Mouse (Mus musculus): ENCODE results near the gene Prrg2. TPM values are rescaled to one million over a fixed set of nuclear protein-coding genes. Genes with fewer than 3 reads are reported as not detected.
"Not testable (repeated sequence)": the region's sequence is repeated elsewhere in the genome, so short reads cannot be mapped to it uniquely, and the experiment has no call there.

Prrg2 gene
- polyA plus RNA-seq (2015; fragmentation: Nextera tagmentation; extraction: Ambion mirVana): 56.8 and 59.0 TPM in 2 replicates

DNA sequence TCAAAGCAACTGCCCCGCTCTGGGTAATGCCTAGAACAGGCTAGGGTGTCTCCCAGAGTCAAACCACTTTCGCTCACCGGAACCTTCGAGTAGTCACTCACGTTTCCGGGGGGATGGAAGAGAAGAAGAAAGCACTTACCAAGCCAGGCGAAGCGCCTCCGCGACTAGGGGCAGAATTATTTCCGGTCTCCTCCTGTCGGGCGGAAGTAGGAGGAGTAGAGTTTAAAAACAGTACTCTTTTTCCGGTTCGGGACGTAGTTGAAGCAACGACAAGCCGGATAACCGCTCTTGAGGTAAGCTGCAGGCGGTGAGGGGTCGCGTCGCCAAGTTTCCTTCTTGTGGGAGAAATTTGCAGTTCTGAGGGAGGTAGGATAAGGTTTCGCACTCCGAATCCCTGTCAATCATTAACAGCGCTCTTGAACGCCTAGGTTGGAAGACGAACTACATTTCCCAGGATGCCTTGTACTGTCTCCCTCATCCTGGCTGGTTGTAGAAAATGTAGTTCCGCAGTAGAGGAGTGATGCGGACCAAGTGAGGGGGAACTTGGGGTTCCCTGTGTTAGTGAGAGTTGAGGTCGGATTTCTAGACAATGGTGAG, at the start of gene Prrg2, which contains the start of gene Nosip:
Gene Prrg2, minus strand, starts transcription at position 439 of the 597 bp plus-strand sequence.
Gene Nosip, plus strand, starts transcription at position 191 of the 597 bp plus-strand sequence.
- Histone ChIP-seq H3K27me3 (replicated peaks; ENCODE audit: control insufficient read depth, insufficient read depth, low read length) (no peaks in the 10 kb centered on the region), H3K4me3 (ENCODE audit: low read depth, low read length) (peak within 1 kb of the TSS; percentile 84), H3K9ac (ENCODE audit: low read depth, low read length) (peak within 1 kb of the TSS; percentile 62), H3K9me3 (ENCODE audit: control insufficient read depth) (no peaks in the 10 kb centered on the region), H3K36me3 (ENCODE audit: control insufficient read depth, insufficient read depth) (peaks cover 7% of the 10 kb centered on the region; the same call in 1 of the 2 replicates), H3K4me2 (replicated peaks; ENCODE audit: low read depth) (peak within 1 kb of the TSS; percentile 72), H3K27ac (ENCODE audit: low read depth, low read length) (peak within 1 kb of the TSS; percentile 94), H3K4me1 (replicated peaks; ENCODE audit: control insufficient read depth, insufficient read depth, low read length) (no peaks in the 10 kb centered on the region)
- TF ChIP-seq CTCF (IDR thresholded peaks at IDR 0.05; ENCODE audit: low read depth): peak; percentile 53
- WGBS: under 1% methylated on average over 31 of the region's 31 CpGs
- ATAC-seq: peak; percentile 86

GRCm38 (mm10) chr7:45111940-45112339, 49.5 kb upstream of the Prrg2 start:
- Histone ChIP-seq H3K9me3 (ENCODE audit: control insufficient read depth) (no peaks in the 10 kb centered on the region), H3K4me1 (replicated peaks; ENCODE audit: control insufficient read depth, insufficient read depth, low read length) (no peaks in the 10 kb centered on the region), H3K27ac (ENCODE audit: low read depth, low read length) (peak overlapping the region; percentile 61), H3K36me3 (ENCODE audit: control insufficient read depth, insufficient read depth) (no peaks in the 10 kb centered on the region), H3K4me3 (ENCODE audit: low read depth, low read length) (no peak overlapping the region), H3K4me2 (replicated peaks; ENCODE audit: low read depth) (no peak overlapping the region), H3K27me3 (replicated peaks; ENCODE audit: control insufficient read depth, insufficient read depth, low read length) (no peaks in the 10 kb centered on the region), H3K9ac (ENCODE audit: low read depth, low read length) (no peak overlapping the region)
- ATAC-seq: no peak
- no peak for TF ChIP-seq CTCF (IDR thresholded peaks at IDR 0.05; ENCODE audit: low read depth)
- 60% methylated on average over 2 of the region's 2 CpGs for WGBS

DNA sequence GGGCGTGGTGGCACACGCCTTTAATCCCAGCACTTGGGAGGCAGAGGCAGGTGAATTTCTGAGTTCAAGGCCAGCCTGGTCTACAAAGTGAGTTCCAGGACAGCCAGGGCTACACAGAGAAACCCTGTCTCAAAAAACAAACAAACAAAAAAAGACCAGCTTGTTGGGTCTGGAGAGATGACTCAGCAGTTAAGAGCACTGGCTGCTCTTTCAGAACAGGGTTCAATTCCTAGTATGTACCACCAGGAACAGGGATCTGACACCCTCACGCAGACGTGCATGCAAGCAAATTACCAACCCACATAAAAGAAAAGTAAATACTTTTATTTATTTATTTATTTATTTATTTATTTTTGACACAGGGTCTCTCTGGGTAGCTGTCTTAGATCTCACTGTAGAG, 47.6 kb upstream of the Prrg2 start:
- H3K27ac ChIP-seq (ENCODE audit: low read depth, low read length); H3K4me3 ChIP-seq (ENCODE audit: low read depth, low read length); H3K36me3 ChIP-seq (ENCODE audit: control insufficient read depth, insufficient read depth); H3K4me1 ChIP-seq (replicated peaks; ENCODE audit: control insufficient read depth, insufficient read depth, low read length); H3K9me3 ChIP-seq (ENCODE audit: control insufficient read depth); ATAC-seq; H3K27me3 ChIP-seq (replicated peaks; ENCODE audit: control insufficient read depth, insufficient read depth, low read length); H3K4me2 ChIP-seq (replicated peaks; ENCODE audit: low read depth); H3K9ac ChIP-seq (ENCODE audit: low read depth, low read length): not testable (repeated sequence)
- WGBS: 85% methylated on average over 4 of the region's 4 CpGs

- Histone ChIP-seq H3K9ac (ENCODE audit: low read depth, low read length) (no peak overlapping the region), H3K4me3 (ENCODE audit: low read depth, low read length) (no peak overlapping the region), H3K4me1 (replicated peaks; ENCODE audit: control insufficient read depth, insufficient read depth, low read length) (no peaks in the 10 kb centered on the region; the same call in 1 of the 2 replicates), H3K4me2 (replicated peaks; ENCODE audit: low read depth) (no peak overlapping the region), H3K36me3 (ENCODE audit: control insufficient read depth, insufficient read depth) (peaks cover 7% of the 10 kb centered on the region; the same call in 1 of the 2 replicates), H3K9me3 (ENCODE audit: control insufficient read depth) (no peaks in the 10 kb centered on the region), H3K27ac (ENCODE audit: low read depth, low read length) (no peak overlapping the region; the same call in 1 of the 2 replicates), H3K27me3 (replicated peaks; ENCODE audit: control insufficient read depth, insufficient read depth, low read length) (no peaks in the 10 kb centered on the region)
- WGBS: 79% methylated on average over 5 of the region's 5 CpGs
- no peak for TF ChIP-seq CTCF (IDR thresholded peaks at IDR 0.05; ENCODE audit: low read depth)
- ATAC-seq: no peak
These were observed 44.7 kb upstream of the Prrg2 start for GRCm38 (mm10) chr7:45107052-45107645.

- peaks cover 14% of the 10 kb centered on the region; the same call in 1 of the 2 replicates for H3K36me3 ChIP-seq (ENCODE audit: control insufficient read depth, insufficient read depth)
- no peak overlapping the region for H3K4me3 ChIP-seq (ENCODE audit: low read depth, low read length)
- H3K4me1 ChIP-seq (replicated peaks; ENCODE audit: control insufficient read depth, insufficient read depth, low read length): no peaks in the 10 kb centered on the region; the same call in none of the 2 replicates
- H3K9ac ChIP-seq (ENCODE audit: low read depth, low read length): no peak overlapping the region
- H3K4me2 ChIP-seq (replicated peaks; ENCODE audit: low read depth): no peak overlapping the region
- no peaks in the 10 kb centered on the region for H3K9me3 ChIP-seq (ENCODE audit: control insufficient read depth)
- no peak for ATAC-seq
- peak overlapping the region; percentile 77; the same call in 1 of the 2 replicates for H3K27ac ChIP-seq (ENCODE audit: low read depth, low read length)
- TF ChIP-seq CTCF (IDR thresholded peaks at IDR 0.05; ENCODE audit: low read depth): no peak
- 63% methylated on average over 6 of the region's 6 CpGs for WGBS
- H3K27me3 ChIP-seq (replicated peaks; ENCODE audit: control insufficient read depth, insufficient read depth, low read length): no peaks in the 10 kb centered on the region
These were observed 44.0 kb upstream of the Prrg2 start for GRCm38 (mm10) chr7:45106441-45106840.

DNA sequence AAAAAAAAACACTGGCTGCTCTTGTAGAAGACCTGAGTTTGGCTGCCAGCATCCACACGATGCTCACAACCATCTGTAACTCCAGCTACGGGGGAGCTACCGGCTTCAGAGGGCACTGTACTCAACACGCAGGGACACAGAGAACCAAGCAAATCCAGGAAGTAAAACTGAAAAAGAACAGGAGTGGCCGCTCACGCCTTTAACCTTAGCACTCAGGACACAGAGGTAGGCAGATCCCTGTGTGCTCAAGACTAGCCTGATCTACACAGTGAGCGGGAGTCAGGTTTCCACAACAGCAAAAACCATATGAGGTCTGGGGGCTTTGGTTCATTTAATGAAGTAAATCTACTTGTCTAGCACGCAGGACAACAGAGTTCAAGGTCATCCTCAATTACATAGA, 43.0 kb upstream of the Prrg2 start:
- no peaks in the 10 kb centered on the region; the same call in none of the 2 replicates for H3K4me1 ChIP-seq (replicated peaks; ENCODE audit: control insufficient read depth, insufficient read depth, low read length)
- no peaks in the 10 kb centered on the region for H3K9me3 ChIP-seq (ENCODE audit: control insufficient read depth)
- no peak overlapping the region for H3K4me3 ChIP-seq (ENCODE audit: low read depth, low read length)
- peak overlapping the region; percentile 77 for H3K27ac ChIP-seq (ENCODE audit: low read depth, low read length)
- WGBS: 36% methylated on average over 8 of the region's 8 CpGs
- no peak overlapping the region for H3K4me2 ChIP-seq (replicated peaks; ENCODE audit: low read depth)
- H3K36me3 ChIP-seq (ENCODE audit: control insufficient read depth, insufficient read depth): peaks cover 14% of the 10 kb centered on the region; the same call in 1 of the 2 replicates
- no peak overlapping the region for H3K9ac ChIP-seq (ENCODE audit: low read depth, low read length)
- TF ChIP-seq CTCF (IDR thresholded peaks at IDR 0.05; ENCODE audit: low read depth): no peak
- H3K27me3 ChIP-seq (replicated peaks; ENCODE audit: control insufficient read depth, insufficient read depth, low read length): no peaks in the 10 kb centered on the region
- ATAC-seq: peak; percentile 58

All from intestine, postnatal 0 days (tissue).